In genomic region chr10:79680606-79681495, GRCm38 (mm10) we compare ENCODE assay signal across 1 mouse cellular context.
TF ChIP-seq lines count a peak whose summit lies in the region.

No protein-coding gene starts in this region.

TF ChIP-seq in ES-E14, 5 proteins besides CTCF, POLR2A, EP300 and RAD21:
- TF ChIP-seq MAFK (IDR thresholded peaks at IDR 0.05; ENCODE audit: insufficient read depth, low read depth, low read length) (no peak), ZC3H11A (IDR thresholded peaks at IDR 0.05; ENCODE audit: borderline replicate concordance, low read depth, low read length) (no peak), CHD2 (IDR thresholded peaks at IDR 0.05; ENCODE audit: low read depth, low read length) (no peak), HCFC1 (IDR thresholded peaks at IDR 0.05; ENCODE audit: borderline replicate concordance, insufficient read depth, low read length) (no peak), ZNF384 (IDR thresholded peaks at IDR 0.05; ENCODE audit: low read depth, low read length) (no peak)
TF ChIP-seq in ES-E14: peak in this region for 0.
